Mouse (Mus musculus) CH12.LX (cell line): ENCODE results near the gene Zmat5. TPM values are rescaled to one million over a fixed set of nuclear protein-coding genes. Genes with fewer than 3 reads are reported as not detected.

ENCODE experiments used
- DNase-seq: peaks from one replicate; pipeline ENCODE4 v3.0.0-alpha.2; 2013; ENCODE audit errors: extremely low read depth
- H3K27ac ChIP-seq: 2 replicates; pipeline ENCODE4 v1.5.1; 2012; ENCODE audit warnings: low read depth, mild to moderate bottlenecking, control low read depth, moderate library complexity; ENCODE audit not compliant: insufficient read depth
- H3K27me3 ChIP-seq: replicated peaks from 2 replicates; pipeline ENCODE3; 2012; ENCODE audit warnings: inconsistent platforms
- H3K36me3 ChIP-seq, 2 experiments: replicated peaks in 1 of 2; 2 replicates each; pipeline versions ENCODE3 to v1.6.1; 2012; ENCODE audit warnings: inconsistent platforms in 1 of 2, low read length in 1 of 2, mild to moderate bottlenecking in 1 of 2, mixed read lengths in 1 of 2, moderate library complexity in 1 of 2; ENCODE audit not compliant: control insufficient read depth in 1 of 2, insufficient read depth in 1 of 2
- H3K4me1 ChIP-seq, 2 experiments: 2 replicates each; pipeline ENCODE4 v1.6.1; 2012; ENCODE audit warnings: inconsistent platforms in 1 of 2, moderate library complexity in 1 of 2; ENCODE audit not compliant: insufficient read depth in 2 of 2, control insufficient read depth in 1 of 2
- H3K4me2 ChIP-seq: 2 replicates; pipeline ENCODE4 v1.6.1; 2012; ENCODE audit warnings: low read depth, mild to moderate bottlenecking, control low read depth; ENCODE audit not compliant: poor library complexity, insufficient read depth, severe bottlenecking
- H3K4me3 ChIP-seq, 3 experiments: fragments of 150-350 bp in 1 of 3; sonication (generic) in 1 of 3; replicated peaks in 1 of 3; 2 replicates each; pipeline versions ENCODE3 to v1.5.1; 2011 to 2012; ENCODE audit warnings: low read depth in 2 of 3, low read length in 2 of 3, mild to moderate bottlenecking in 2 of 3, moderate library complexity in 2 of 3, control low read depth in 1 of 3, improper control_type of control experiment in 1 of 3, inconsistent platforms in 1 of 3, mixed read lengths in 1 of 3; ENCODE audit not compliant: poor library complexity in 1 of 3
- H3K79me2 ChIP-seq: replicated peaks from 2 replicates; pipeline ENCODE4 v1.6.1; 2012; ENCODE audit warnings: mild to moderate bottlenecking, moderate library complexity; ENCODE audit not compliant: control insufficient read depth, poor library complexity, insufficient read depth, severe bottlenecking; ENCODE audit errors: extremely low read depth
- H3K9ac ChIP-seq: 2 replicates; pipeline ENCODE4 v1.6.1; 2012; ENCODE audit warnings: low read depth, mild to moderate bottlenecking, control low read depth, moderate library complexity; ENCODE audit not compliant: insufficient read depth
- H3K9me3 ChIP-seq: replicated peaks from 2 replicates; pipeline ENCODE3; 2012; ENCODE audit warnings: low read length, inconsistent platforms, mixed read lengths
- E2F4 ChIP-seq: IDR thresholded peaks from 2 replicates; pipeline ENCODE4 v1.6.1; 2011; ENCODE audit warnings: low read depth, low read length, improper control_type of control experiment; ENCODE audit not compliant: insufficient replicate concordance
- ELF1 ChIP-seq: IDR thresholded peaks from 2 replicates; pipeline ENCODE4 v1.6.1; 2014; ENCODE audit warnings: low read depth, mild to moderate bottlenecking, inconsistent platforms, low read length, improper control_type of control experiment
- GABPA ChIP-seq: IDR thresholded peaks from 2 replicates; pipeline ENCODE4 v1.6.1; 2012; ENCODE audit warnings: low read depth, low read length, improper control_type of control experiment, inconsistent platforms; ENCODE audit not compliant: insufficient replicate concordance
- HCFC1 ChIP-seq: IDR thresholded peaks from 2 replicates; pipeline ENCODE4 v1.6.1; 2012; ENCODE audit warnings: low read depth, mild to moderate bottlenecking, inconsistent platforms, low read length, improper control_type of control experiment
- JUN ChIP-seq: IDR thresholded peaks from 2 replicates; pipeline ENCODE4 v1.6.1; 2011; ENCODE audit warnings: low read depth, mild to moderate bottlenecking, low read length, improper control_type of control experiment, moderate library complexity; ENCODE audit not compliant: insufficient read depth
- JUND ChIP-seq: conservative IDR thresholded peaks from 2 replicates; pipeline ENCODE4 v1.6.1; 2011; ENCODE audit warnings: low read depth, low read length, improper control_type of control experiment
- KAT2A ChIP-seq: IDR thresholded peaks from 2 replicates; pipeline ENCODE4 v1.6.1; 2012; ENCODE audit warnings: low read length, improper control_type of control experiment, inconsistent platforms; ENCODE audit not compliant: insufficient replicate concordance
- MAFK ChIP-seq: IDR thresholded peaks from 2 replicates; pipeline ENCODE4 v1.6.1; 2011; ENCODE audit warnings: low read length, improper control_type of control experiment; ENCODE audit not compliant: insufficient replicate concordance
- MAZ ChIP-seq: IDR thresholded peaks from 2 replicates; pipeline ENCODE4 v1.6.1; 2012; ENCODE audit warnings: low read depth, mild to moderate bottlenecking, inconsistent platforms, low read length, improper control_type of control experiment, moderate library complexity
- MEF2A ChIP-seq: IDR thresholded peaks from 2 replicates; pipeline ENCODE4 v1.6.1; 2014; ENCODE audit warnings: low read depth, mild to moderate bottlenecking, inconsistent platforms, low read length, improper control_type of control experiment, borderline replicate concordance
- MYC ChIP-seq: IDR thresholded peaks from 2 replicates; pipeline ENCODE4 v1.6.1; 2011; ENCODE audit warnings: low read depth, mild to moderate bottlenecking, improper control_type of control experiment, low read length
- NELFE ChIP-seq: IDR thresholded peaks from 2 replicates; pipeline ENCODE4 v1.6.1; 2011; ENCODE audit warnings: low read depth, low read length, improper control_type of control experiment
- NRF1 ChIP-seq: IDR thresholded peaks from 2 replicates; pipeline ENCODE4 v1.6.1; 2014; ENCODE audit warnings: low read depth, mild to moderate bottlenecking, inconsistent platforms, low read length, improper control_type of control experiment, moderate library complexity
- POLR2A ChIP-seq: IDR thresholded peaks from 2 replicates; pipeline ENCODE4 v1.6.1; 2011; ENCODE audit warnings: low read depth, mild to moderate bottlenecking, improper control_type of control experiment, low read length
- SIN3A ChIP-seq: IDR thresholded peaks from 2 replicates; pipeline ENCODE4 v1.6.1; 2012; ENCODE audit warnings: low read length, improper control_type of control experiment, inconsistent platforms
- SMC3 ChIP-seq: IDR thresholded peaks from 2 replicates; pipeline ENCODE4 v1.6.1; 2011; ENCODE audit warnings: low read depth, low read length, improper control_type of control experiment
- UBTF ChIP-seq: IDR thresholded peaks from 2 replicates; pipeline ENCODE4 v1.6.1; 2012; ENCODE audit warnings: low read depth, mild to moderate bottlenecking, inconsistent platforms, low read length, improper control_type of control experiment, moderate library complexity
- USF2 ChIP-seq: conservative IDR thresholded peaks from 2 replicates; pipeline ENCODE4 v1.6.1; 2011; ENCODE audit warnings: low read depth, low read length, improper control_type of control experiment
- ZKSCAN1 ChIP-seq: IDR thresholded peaks from 2 replicates; pipeline ENCODE4 v1.6.1; 2012; ENCODE audit warnings: low read depth, inconsistent platforms, low read length, improper control_type of control experiment, borderline replicate concordance
- ZMIZ1 ChIP-seq: IDR thresholded peaks from 2 replicates; pipeline ENCODE4 v1.6.1; 2012; ENCODE audit warnings: low read depth, mild to moderate bottlenecking, inconsistent platforms, low read length, improper control_type of control experiment
- ZNF384 ChIP-seq: IDR thresholded peaks from 2 replicates; pipeline ENCODE4 v1.6.1; 2012; ENCODE audit warnings: low read depth, low read length, improper control_type of control experiment, inconsistent platforms
- dilution Hi-C: fragments of 300-500 bp; cut with MboI; formaldehyde crosslinking; loops from 2 replicates; pipeline ENCODE4 v1.14.3; 2020; ENCODE audit warnings: low sequenced_read_pairs; ENCODE audit not compliant: extremely low pct_unique_long_range_greater_than_20kb, extremely low pct_ligation_motif_present
- in situ Hi-C: fragments of 300-500 bp; cut with MboI; formaldehyde crosslinking; loops from 3 replicates; pipeline ENCODE4 v1.14.3; 2019; ENCODE audit warnings: low sequenced_read_pairs, low pct_ligation_motif_present, low pct_unique_long_range_greater_than_20kb, mixed read lengths
- polyA plus RNA-seq: library from polyadenylated mRNA; unstranded; fragments of >175 nt; gene quantifications from 2 replicates; pipeline ENCODE4 v1.2.1, GENCODE M21; 2012; ENCODE audit warnings: low read depth; ENCODE audit not compliant: insufficient read length
- total RNA-seq, 2 experiments: library from RNA; depleted of rRNA; stranded (reverse); fragments of 300-350 nt in 1 of 2; fragments of >200 nt in 1 of 2; gene quantifications; 2 replicates each; pipeline ENCODE4 v1.2.3; 2012 to 2014

Gene Zmat5
- total and polyA plus RNA-seq, 3 experiments, result 35.9 to 75.2 (median 51.4) TPM

GRCm38 (mm10) chr11:4769293-4769692 is 64.8 kb downstream of the Zmat5 start:
- dilution Hi-C loops (no loop called here), in situ Hi-C loops (no loop called here)
- H3K9me3 ChIP-seq, result no peaks in the 10 kb centered on the region
- peaks cover 0 to 4% of the 10 kb centered on the region in 2 experiments; a peak in 2 of 4 replicates for H3K4me1 ChIP-seq
- H3K9ac ChIP-seq, result no peak overlapping the region
- no peaks in the 10 kb centered on the region for H3K27me3 ChIP-seq
- no peaks in the 10 kb centered on the region for H3K79me2 ChIP-seq
- no peak overlapping the region for H3K4me3 ChIP-seq
- no peak for DNase-seq
- TF ChIP-seq HCFC1, result no peak
- no peak for TF ChIP-seq MAFK
- TF ChIP-seq ELF1, result no peak
- TF ChIP-seq GABPA, result no peak
- no peak for TF ChIP-seq NRF1
- H3K4me2 ChIP-seq, result no peak overlapping the region
- H3K36me3 ChIP-seq, result peaks cover 37 to 91% of the 10 kb centered on the region in 2 experiments
- H3K27ac ChIP-seq, result no peak overlapping the region

- no peak for TF ChIP-seq ELF1
- TF ChIP-seq NELFE, result no peak
- TF ChIP-seq MAZ, result no peak
- no peak for TF ChIP-seq MAFK
- TF ChIP-seq GABPA, result no peak
- TF ChIP-seq UBTF, result no peak
- TF ChIP-seq MYC, result no peak
- TF ChIP-seq SMC3, result no peak
- no peak for TF ChIP-seq SIN3A
- TF ChIP-seq JUN, result no peak
- no peak for TF ChIP-seq USF2
- no peak for TF ChIP-seq E2F4
- no peak for TF ChIP-seq HCFC1
- no peak for TF ChIP-seq JUND
- no peak for TF ChIP-seq MEF2A
- no peak for TF ChIP-seq KAT2A
- TF ChIP-seq ZMIZ1, result no peak
- no peak for TF ChIP-seq POLR2A
- no peak for TF ChIP-seq ZKSCAN1
- no peak for TF ChIP-seq ZNF384
- in situ Hi-C loops, result loop anchor here (5.0 kb wide), 2 partner anchors 33 to 47 kb away; no protein-coding TSS in a partner anchor
- no peaks in the 10 kb centered on the region for H3K9me3 ChIP-seq
- no peak overlapping the region for H3K4me2 ChIP-seq
- no peaks in the 10 kb centered on the region for H3K79me2 ChIP-seq
- DNase-seq, result no peak
- H3K4me3 ChIP-seq, result no peak overlapping the region
- no peaks in the 10 kb centered on the region for H3K27me3 ChIP-seq
- no peak overlapping the region for H3K27ac ChIP-seq
- no peak overlapping the region for H3K9ac ChIP-seq
- dilution Hi-C loops, result no loop called here
- H3K36me3 ChIP-seq, result peaks cover 34 to 90% of the 10 kb centered on the region in 2 experiments
- H3K4me1 ChIP-seq, result no peaks in the 10 kb centered on the region
These were observed 65.4 kb downstream of the Zmat5 start for GRCm38 (mm10) chr11:4769881-4770280.
